Mouse (Mus musculus) megakaryocyte, embryonic 14.5 days (primary cell): ENCODE measurements at regions not wholly inside any gene's neighbourhood (a gene's known extent, or its start where the extent isn't known, plus 50 kb on each side); places are given as distances from the start of the nearest gene placed in this dataset.

Source experiments
- FLI1 ChIP-seq: IDR thresholded peaks from 2 replicates; pipeline ENCODE4 v1.6.1; 2012; ENCODE audit warnings: low read length, inconsistent platforms, mixed read lengths
- GATA1 ChIP-seq: IDR thresholded peaks from 3 replicates; pipeline ENCODE4 v1.6.1; 2012; ENCODE audit warnings: mixed read lengths, low read length, inconsistent platforms, borderline replicate concordance

DNA sequence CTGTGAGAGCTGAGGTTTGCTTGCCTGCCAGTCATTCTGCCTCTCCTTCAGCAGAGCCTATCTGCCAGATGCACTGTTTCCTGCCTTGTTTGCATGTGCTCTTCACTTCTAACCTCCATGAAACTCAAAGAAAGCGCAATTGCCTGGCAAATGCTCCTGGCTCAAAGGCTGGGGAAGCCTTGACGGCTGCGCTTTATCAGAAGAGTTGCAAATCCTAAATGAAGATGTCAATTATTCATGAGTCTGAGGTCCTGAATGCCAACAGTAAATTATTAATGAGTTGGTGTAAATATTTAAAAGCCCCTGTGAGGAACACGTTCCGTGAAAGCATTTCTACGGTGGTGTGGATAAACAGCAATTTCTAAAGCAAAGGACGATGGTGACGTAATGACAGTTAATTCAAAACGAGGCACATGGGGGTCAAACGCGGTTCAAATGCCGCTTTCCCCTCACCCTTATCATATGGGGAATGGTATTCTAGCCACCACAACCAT is 377.4 kb downstream of the Ice1 start:
- TF ChIP-seq GATA1 (no peak), FLI1 (no peak)
